Mouse (Mus musculus): ENCODE results near the gene Vat1. TPM values are rescaled to one million over a fixed set of nuclear protein-coding genes. Genes with fewer than 3 reads are reported as not detected.
A peak's percentile ranks its signal among the peaks of the same experiment; 100 is the strongest.
"Not testable (repeated sequence)": the region's sequence is repeated elsewhere in the genome, so short reads cannot be mapped to it uniquely, and the experiment has no call there.

Gene Vat1
- polyA plus RNA-seq, 1 experiment from 2014 or later = 108 TPM

DNA sequence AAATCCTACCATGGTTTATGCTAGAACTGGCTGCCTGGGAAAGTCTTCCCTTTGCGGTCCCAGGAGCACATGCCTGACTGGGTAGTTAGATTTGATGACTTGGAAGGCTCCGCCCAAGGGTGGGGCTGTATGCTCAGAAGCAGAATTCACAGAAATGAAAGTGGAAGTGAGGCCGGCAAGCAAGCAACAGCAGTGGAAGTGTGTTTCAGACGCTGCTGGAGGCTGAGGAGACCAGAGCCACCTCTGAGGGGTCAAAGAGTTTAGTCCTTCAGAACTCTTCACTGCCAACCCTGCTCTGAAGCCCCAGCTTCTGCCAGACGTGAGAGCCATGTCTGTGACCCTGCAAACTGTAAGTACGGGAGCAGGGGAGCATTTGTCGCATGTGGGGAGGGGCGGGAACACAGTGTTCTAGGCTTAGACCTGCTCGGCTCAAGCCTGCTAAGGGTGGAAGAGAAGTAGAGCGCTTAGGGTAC lies 17.7 kb downstream of the Vat1 start, which contains the start of gene Ifi35:
Ifi35 (plus strand) TSS at position 134 of the 473 bp plus-strand sequence.
- Histone ChIP-seq H3K9me3 (no peaks in the 10 kb centered on the region), H3K27me3 (ENCODE audit: insufficient read depth, poor library complexity, severe bottlenecking) (no peaks in the 10 kb centered on the region), H3K4me1 (replicated peaks) (peaks cover 15% of the 10 kb centered on the region), H3K27ac (peak within 1 kb of the TSS; percentile 70; the same call in 1 of the 2 replicates), H3K36me3 (peaks cover 33% of the 10 kb centered on the region), H3K4me3 (peak within 1 kb of the TSS; percentile 37)
- 42% methylated on average over 10 of the region's 10 CpGs for WGBS
- no peak for DNase-seq (ENCODE audit: low spot score)

DNA sequence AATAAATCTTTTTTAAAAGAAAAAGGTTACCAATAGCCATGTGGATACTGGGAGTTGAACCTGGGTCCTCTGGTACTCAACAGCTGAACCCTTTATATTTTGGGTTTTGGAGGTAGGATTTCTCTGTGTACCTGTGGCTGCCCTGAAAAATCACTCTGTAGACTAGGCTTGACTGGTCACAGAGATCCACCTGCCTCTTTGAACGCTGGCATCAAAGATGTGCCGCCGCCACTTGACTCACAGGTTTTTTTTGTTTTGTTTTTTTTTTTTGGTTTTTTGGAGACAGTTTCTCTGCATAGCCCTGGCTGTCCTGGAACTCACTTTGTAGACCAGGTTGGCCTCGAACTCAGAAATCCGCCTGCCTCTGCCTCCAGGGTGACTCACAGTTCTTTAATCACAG lies 18.2 kb downstream of the Vat1 start:
- H3K36me3 ChIP-seq = peaks cover 37% of the 10 kb centered on the region
- no peak overlapping the region for H3K4me3 ChIP-seq
- no peaks in the 10 kb centered on the region for H3K9me3 ChIP-seq
- peak overlapping the region; percentile 70; the same call in 1 of the 2 replicates for H3K27ac ChIP-seq
- no peak for DNase-seq (ENCODE audit: low spot score)
- WGBS = 89% methylated on average over 5 of the region's 5 CpGs
- H3K27me3 ChIP-seq (ENCODE audit: insufficient read depth, poor library complexity, severe bottlenecking) = no peaks in the 10 kb centered on the region
- H3K4me1 ChIP-seq (replicated peaks) = peaks cover 20% of the 10 kb centered on the region

DNA sequence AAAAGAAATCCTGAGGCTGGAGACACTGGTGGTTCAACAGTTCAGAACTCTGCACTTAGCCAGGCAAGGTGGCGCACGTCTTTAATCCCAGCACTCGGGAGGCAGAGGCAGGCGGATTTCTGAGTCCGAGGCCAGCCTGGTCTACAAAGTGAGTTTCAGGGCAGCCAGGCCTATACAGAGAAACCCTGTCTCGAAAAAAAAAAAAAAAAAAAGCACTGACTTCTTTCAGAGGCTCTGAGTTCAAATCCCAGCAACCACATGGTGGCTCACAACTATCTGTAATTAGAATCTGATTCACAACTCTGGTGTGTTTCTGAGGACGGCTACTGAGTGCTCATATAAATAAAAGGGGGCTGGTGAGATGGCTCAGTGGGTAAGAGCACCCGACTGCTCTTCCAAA lies 19.2 kb downstream of the Vat1 start:
- WGBS = 93% methylated on average over 8 of the region's 8 CpGs
- DNase-seq (ENCODE audit: low spot score) = not testable (repeated sequence)

DNA sequence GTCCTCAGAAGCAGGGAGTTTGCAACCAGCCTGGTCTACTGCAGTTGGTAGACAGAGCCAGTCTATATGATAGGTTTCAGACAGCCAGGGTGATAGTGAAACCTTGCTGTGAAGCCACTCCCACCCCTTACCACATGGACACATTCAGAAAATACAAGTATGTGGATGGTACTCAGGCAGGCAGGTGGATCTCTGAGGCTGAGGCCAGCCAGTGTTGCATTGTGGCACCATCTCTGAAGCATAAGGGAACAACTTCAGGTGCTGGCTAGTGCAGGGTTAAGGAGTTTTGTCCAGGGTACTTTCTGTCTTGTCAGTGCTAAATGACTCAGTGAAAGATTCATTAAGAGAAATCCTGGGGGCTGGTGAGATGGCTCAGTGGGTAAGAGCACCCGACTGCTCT lies 19.7 kb downstream of the Vat1 start:
- Histone ChIP-seq H3K27me3 (ENCODE audit: insufficient read depth, poor library complexity, severe bottlenecking) (no peaks in the 10 kb centered on the region), H3K27ac (no peak overlapping the region), H3K4me1 (replicated peaks) (peaks cover 20% of the 10 kb centered on the region), H3K9me3 (no peaks in the 10 kb centered on the region), H3K4me3 (no peak overlapping the region), H3K36me3 (peaks cover 37% of the 10 kb centered on the region)
- WGBS = 91% methylated on average over 1 of the region's 1 CpGs
- DNase-seq (ENCODE audit: low spot score) = no peak

More for the DNA sequence above, 19.2 kb downstream of the Vat1 start:
- peaks cover 37% of the 10 kb centered on the region for H3K36me3 ChIP-seq
- H3K4me3 ChIP-seq; H3K9me3 ChIP-seq; H3K27me3 ChIP-seq (ENCODE audit: insufficient read depth, poor library complexity, severe bottlenecking); H3K27ac ChIP-seq: not testable (repeated sequence)
- peaks cover 20% of the 10 kb centered on the region for H3K4me1 ChIP-seq (replicated peaks)

DNA sequence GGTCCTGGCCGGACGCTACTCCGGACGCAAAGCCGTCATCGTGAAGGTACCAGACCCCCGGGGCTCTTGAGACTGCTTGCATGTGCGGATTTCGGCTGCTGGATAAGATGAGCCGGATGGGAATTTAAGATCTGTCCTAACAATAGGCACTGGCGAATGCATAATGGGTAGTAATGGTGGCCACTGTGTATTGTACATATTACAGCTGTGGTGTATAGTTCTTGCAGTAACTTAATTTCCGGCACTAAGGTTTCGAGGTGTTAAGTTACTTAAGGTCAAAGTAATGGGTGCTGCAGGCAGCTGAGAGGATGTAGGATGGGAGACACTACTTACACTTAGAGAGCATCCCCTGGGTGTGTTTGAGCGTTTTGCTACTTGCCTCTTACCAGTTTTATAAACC lies 23.3 kb downstream of the Vat1 start:
- peaks cover 20% of the 10 kb centered on the region for H3K4me1 ChIP-seq (replicated peaks)
- H3K36me3 ChIP-seq = peaks cover 37% of the 10 kb centered on the region
- H3K4me3 ChIP-seq = peak overlapping the region; percentile 92
- under 1% methylated on average over 14 of the region's 14 CpGs for WGBS
- no peaks in the 10 kb centered on the region for H3K9me3 ChIP-seq
- H3K27me3 ChIP-seq (ENCODE audit: insufficient read depth, poor library complexity, severe bottlenecking) = no peaks in the 10 kb centered on the region
- peak overlapping the region; percentile 98 for H3K27ac ChIP-seq
- DNase-seq (ENCODE audit: low spot score) = no peak

DNA sequence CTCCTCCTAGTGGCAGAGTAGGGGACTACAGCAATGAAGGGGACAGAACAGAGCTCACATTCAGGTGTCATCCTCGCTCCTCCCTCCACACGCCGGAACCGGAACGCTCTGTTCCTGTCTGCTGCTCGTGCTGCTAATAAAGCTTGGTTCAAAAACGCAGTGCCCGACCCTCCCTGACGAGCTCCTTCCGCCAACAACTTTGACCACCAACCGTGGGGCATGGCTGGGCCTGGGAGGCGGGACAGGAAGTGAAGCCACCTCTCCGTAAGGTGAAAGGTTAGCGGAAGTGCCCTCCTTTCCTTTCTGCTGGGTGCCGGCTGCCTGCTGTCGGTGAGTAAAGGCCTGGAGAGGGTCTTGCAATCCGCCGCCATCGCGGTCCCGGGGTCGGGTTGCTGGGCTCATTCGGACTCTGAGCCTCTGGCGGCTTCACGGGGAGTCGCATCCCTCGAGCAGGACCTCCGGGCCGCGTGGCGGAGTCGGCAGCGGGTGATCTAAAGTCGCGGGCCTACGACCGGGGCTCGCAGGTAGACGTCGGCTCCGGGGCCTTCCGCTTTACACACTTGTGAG lies 23.8 kb downstream of the Vat1 start, which contains the start of gene Rpl27:
Rpl27 (plus strand) TSS at position 172 of the 567 bp plus-strand sequence.
- no peaks in the 10 kb centered on the region for H3K9me3 ChIP-seq
- H3K36me3 ChIP-seq = peaks cover 37% of the 10 kb centered on the region
- peak within 1 kb of the TSS; percentile 98 for H3K27ac ChIP-seq
- under 1% methylated on average over 42 of the region's 42 CpGs for WGBS
- H3K27me3 ChIP-seq (ENCODE audit: insufficient read depth, poor library complexity, severe bottlenecking) = no peaks in the 10 kb centered on the region
- peak within 1 kb of the TSS; percentile 92 for H3K4me3 ChIP-seq
- DNase-seq (ENCODE audit: low spot score) = peak; percentile 99
- peaks cover 21% of the 10 kb centered on the region for H3K4me1 ChIP-seq (replicated peaks)

DNA sequence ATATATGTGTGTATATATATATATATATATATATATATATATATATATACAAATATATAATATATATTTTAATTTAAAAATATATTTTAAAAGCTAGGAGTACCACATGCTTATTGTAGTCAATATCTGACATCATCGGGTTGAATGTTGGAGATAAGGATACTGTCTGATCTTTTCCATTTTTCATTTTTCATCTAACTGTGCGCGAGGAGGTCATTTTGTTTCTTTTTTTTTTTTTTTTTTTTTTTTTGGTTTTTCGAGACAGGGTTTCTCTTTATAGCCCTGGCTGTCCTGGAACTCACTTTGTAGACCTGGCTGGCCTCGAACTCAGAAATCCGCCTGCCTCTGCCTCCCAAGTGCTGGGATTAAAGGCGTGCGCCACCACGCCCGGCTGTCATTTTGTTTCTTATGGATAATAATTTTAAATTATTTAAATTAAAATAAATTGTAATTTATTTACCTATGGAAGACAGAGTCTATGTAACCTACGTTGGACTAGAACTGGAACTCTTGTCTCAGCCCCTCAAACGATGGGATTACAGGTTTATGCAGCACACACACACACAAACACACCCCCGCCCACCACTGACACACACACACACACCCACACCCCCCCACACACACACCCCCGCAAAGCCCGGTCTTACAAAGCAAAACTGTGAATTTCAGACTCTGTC lies 24.4 kb downstream of the Vat1 start:
- not testable (repeated sequence) for H3K9me3 ChIP-seq; H3K27me3 ChIP-seq (ENCODE audit: insufficient read depth, poor library complexity, severe bottlenecking); DNase-seq (ENCODE audit: low spot score)
- 45% methylated on average over 15 of the region's 15 CpGs for WGBS
- H3K4me1 ChIP-seq (replicated peaks) = peaks cover 25% of the 10 kb centered on the region
- H3K27ac ChIP-seq = peak overlapping the region; percentile 98
- peak overlapping the region; percentile 92 for H3K4me3 ChIP-seq
- H3K36me3 ChIP-seq = peaks cover 34% of the 10 kb centered on the region

DNA sequence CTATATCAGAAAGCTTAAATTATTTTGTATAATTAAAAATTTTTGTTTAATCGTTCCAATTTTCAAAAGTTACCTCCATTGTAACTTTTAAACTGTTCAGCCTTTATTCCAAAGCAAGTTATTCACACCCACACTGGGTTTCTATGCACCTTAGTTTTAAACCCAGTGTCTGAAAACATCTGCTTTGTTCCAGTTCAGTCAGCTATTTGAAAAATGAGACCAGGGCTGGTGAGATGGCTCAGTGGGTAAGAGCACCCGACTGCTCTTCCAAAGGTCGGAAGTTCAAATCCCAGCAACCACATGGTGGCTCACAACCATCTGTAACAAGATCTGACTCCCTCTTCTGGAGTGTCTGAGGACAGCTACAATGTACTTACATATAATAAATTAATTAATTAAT lies 28.0 kb downstream of the Vat1 start:
- DNase-seq (ENCODE audit: low spot score); H3K4me3 ChIP-seq; H3K27me3 ChIP-seq (ENCODE audit: insufficient read depth, poor library complexity, severe bottlenecking); H3K27ac ChIP-seq; H3K9me3 ChIP-seq; H3K4me1 ChIP-seq (replicated peaks): not testable (repeated sequence)
- peaks cover 32% of the 10 kb centered on the region for H3K36me3 ChIP-seq
- WGBS = 60% methylated on average over 3 of the region's 3 CpGs

DNA sequence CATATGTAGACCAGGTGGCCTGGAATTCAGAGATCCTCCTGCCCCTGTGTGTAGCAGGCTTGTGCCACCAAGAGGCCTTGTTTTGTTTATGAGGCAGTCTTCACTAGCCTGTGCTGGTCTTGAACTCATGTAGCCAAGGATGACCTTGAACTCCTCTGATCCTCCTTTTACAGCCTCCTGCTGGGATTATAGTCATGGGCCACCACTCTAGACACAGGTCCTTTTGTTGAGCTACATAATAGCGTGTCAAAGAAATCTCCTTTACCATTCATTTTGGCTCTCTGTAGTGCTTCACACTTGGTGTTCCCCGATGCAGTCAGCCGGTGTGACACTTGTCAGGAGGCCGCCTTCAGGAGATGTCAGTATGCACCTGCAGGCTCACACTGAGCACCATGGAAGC lies 29.1 kb downstream of the Vat1 start:
- H3K36me3 ChIP-seq = peaks cover 39% of the 10 kb centered on the region
- DNase-seq (ENCODE audit: low spot score) = no peak
- peaks cover 5% of the 10 kb centered on the region; the same call in 1 of the 2 replicates for H3K4me1 ChIP-seq (replicated peaks)
- no peaks in the 10 kb centered on the region for H3K9me3 ChIP-seq
- H3K4me3 ChIP-seq = no peak overlapping the region
- H3K27ac ChIP-seq = no peak overlapping the region
- WGBS = 63% methylated on average over 4 of the region's 4 CpGs
- H3K27me3 ChIP-seq (ENCODE audit: insufficient read depth, poor library complexity, severe bottlenecking) = no peaks in the 10 kb centered on the region

DNA sequence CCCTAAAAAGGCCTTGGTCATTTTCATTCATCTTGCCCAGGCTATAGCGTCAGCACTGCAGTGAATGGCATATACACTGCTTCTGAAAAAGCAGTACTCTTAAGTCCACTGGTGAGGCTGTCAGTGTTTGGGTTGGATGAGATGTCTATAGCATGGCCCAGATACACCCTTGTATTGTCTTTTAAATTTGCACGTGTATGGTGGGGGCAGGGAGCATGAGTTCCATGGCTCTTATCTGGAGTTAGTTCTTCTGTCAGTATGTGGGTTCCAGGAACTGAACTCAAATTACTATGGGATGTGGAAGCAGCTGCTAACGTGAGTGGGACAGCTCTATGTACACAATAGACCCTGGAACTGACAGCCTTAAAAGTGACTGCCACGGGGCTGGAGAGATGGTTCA lies 30.2 kb downstream of the Vat1 start:
- Histone ChIP-seq H3K27me3 (ENCODE audit: insufficient read depth, poor library complexity, severe bottlenecking) (no peaks in the 10 kb centered on the region), H3K9me3 (no peaks in the 10 kb centered on the region), H3K27ac (no peak overlapping the region), H3K4me1 (replicated peaks) (peaks cover 5% of the 10 kb centered on the region; the same call in 1 of the 2 replicates), H3K4me3 (no peak overlapping the region), H3K36me3 (peaks cover 50% of the 10 kb centered on the region)
- no peak for DNase-seq (ENCODE audit: low spot score)
- WGBS = 87% methylated on average over 4 of the region's 4 CpGs

DNA sequence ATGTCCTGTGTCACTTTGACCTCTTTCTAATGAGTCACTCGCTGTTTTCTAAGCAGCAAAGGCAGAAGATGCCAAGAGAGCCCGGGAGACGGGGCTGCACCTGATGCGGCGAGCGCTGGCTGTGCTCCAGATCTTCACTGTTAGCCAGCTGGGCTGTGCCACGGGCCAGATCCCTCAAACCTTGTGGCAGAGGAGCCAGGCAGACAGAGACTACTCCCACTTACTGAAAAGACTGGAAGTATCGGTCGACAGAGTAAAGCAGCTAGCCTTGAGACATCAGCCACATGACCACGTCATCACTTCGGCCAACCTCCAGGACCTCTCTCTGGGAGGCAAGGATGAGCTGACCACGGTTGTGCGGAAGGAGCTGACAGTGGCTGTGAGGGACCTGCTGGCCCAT lies 32.6 kb downstream of the Vat1 start:
- Histone ChIP-seq H3K4me1 (replicated peaks) (peaks cover 5% of the 10 kb centered on the region; the same call in 1 of the 2 replicates), H3K27me3 (ENCODE audit: insufficient read depth, poor library complexity, severe bottlenecking) (no peaks in the 10 kb centered on the region), H3K4me3 (no peak overlapping the region), H3K9me3 (no peaks in the 10 kb centered on the region), H3K36me3 (peaks cover 71% of the 10 kb centered on the region), H3K27ac (no peak overlapping the region)
- WGBS = 94% methylated on average over 13 of the region's 13 CpGs
- DNase-seq (ENCODE audit: low spot score) = no peak

DNA sequence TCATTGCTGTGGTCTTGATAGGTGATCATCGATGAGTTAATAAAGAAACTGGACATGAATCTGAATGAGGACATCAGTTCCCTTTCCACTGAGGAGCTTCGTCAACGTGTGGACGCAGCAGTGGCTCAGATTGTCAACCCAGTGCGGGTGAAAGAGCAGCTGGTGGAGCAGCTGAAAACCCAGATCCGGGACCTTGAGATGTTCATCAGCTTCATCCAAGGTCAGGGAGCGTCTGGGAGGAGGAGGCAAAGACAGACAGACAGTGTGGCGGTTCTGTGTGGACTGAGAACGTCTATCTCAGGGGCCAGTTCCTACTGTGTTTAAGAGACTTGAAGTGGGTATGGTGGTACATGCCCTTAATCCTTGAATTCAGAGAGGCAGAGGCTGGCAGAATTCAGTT lies 34.7 kb downstream of the Vat1 start:
- H3K9me3 ChIP-seq = no peaks in the 10 kb centered on the region
- H3K27ac ChIP-seq = no peak overlapping the region
- H3K36me3 ChIP-seq = peaks cover 71% of the 10 kb centered on the region
- WGBS = 92% methylated on average over 9 of the region's 9 CpGs
- no peak for DNase-seq (ENCODE audit: low spot score)
- no peak overlapping the region for H3K4me3 ChIP-seq
- H3K4me1 ChIP-seq (replicated peaks) = peaks cover 8% of the 10 kb centered on the region
- H3K27me3 ChIP-seq (ENCODE audit: insufficient read depth, poor library complexity, severe bottlenecking) = no peaks in the 10 kb centered on the region

DNA sequence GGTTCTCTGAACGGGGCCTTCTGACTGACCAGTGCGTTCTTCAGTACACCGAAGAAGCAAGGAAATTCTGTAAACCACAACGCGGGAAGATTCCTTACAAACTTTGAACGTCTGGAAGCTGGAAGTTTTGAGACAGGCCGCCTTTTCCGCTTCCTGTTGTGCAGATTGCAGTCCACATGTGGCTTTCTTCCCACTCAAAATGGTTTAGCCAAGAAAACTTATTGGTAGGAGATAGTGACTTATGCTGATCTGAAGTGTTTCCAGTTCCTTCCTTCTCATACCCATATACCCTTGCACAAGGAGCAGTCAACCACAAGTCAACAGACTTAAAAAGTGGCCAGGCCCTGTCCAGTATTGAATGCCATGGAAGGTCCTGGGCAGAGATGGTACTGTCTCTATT lies 39.9 kb downstream of the Vat1 start:
- WGBS = 68% methylated on average over 8 of the region's 8 CpGs
- Histone ChIP-seq H3K36me3 (peaks cover 24% of the 10 kb centered on the region), H3K27ac (no peak overlapping the region), H3K4me1 (replicated peaks) (peaks cover 34% of the 10 kb centered on the region), H3K27me3 (ENCODE audit: insufficient read depth, poor library complexity, severe bottlenecking) (peaks cover 5% of the 10 kb centered on the region; the same call in 1 of the 2 replicates), H3K4me3 (peak overlapping the region; percentile 99), H3K9me3 (no peaks in the 10 kb centered on the region)
- no peak for DNase-seq (ENCODE audit: low spot score)

Measured in hindbrain, embryonic 10.5 days (tissue).